Mouse (Mus musculus): ENCODE data around the gene Tef.

Tef gene

DNA sequence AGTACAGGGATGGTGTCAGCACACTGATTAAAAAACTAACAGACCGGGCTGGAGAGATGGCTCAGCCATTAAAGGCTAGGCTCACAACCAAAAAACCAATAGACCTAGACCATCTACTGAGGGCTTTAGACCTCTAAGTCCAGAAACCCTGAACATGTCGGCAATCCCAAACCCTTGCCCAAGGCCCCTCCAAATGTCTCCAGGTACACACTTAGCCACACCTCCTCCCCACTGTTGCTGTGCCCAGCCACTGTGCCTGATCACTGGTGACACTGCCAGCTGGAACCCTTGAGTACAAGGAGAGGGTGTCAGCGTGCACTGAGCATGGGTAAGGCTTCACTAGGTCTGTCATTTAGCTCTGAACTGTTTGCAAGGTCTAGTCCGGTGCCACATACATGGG is 3.8 kb upstream of the Tef start:
- DNase-seq (ENCODE audit: low read depth, low spot score) = no peak

DNA sequence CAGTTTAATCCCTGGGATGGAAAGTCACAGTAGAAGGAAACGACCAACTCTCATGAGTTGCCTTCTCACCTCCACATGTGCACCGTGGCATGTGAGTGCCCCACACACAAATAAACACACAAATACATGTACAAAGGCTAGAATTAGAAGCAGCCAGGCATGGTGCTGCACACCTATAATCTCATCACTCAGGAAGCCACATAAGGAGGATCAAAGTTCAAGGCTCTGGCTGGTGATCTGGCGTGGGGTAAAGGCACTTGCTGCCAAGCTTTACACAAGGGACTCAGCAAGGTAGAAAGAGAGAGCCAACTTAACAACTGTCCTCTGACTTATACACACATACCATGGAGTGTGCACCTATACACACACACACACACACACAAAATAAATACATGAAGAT is 1.8 kb upstream of the Tef start:
- DNase-seq (ENCODE audit: low read depth, low spot score) = no peak

DNA sequence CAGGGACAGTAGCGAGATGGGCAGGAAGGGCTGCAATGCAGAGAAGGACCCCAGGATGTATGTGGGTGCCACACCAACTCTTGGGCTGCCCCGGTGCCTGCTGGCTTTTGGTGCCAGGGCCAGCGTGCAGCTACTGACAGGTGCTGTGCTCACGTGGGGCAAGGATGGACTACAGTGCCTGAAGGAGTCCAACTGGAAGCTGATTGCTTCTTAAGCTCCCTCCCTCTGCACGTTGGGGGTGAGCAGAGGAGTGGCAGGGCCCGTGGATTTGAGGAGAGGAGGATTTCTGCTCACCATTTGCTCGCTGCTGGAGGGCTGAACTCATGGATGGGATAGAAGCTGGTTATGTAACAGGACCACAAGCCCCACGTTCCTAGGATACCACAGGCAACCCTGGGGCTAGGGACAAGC is 725 bp downstream of the Tef start:
- DNase-seq (ENCODE audit: low read depth, low spot score) = no peak

DNA sequence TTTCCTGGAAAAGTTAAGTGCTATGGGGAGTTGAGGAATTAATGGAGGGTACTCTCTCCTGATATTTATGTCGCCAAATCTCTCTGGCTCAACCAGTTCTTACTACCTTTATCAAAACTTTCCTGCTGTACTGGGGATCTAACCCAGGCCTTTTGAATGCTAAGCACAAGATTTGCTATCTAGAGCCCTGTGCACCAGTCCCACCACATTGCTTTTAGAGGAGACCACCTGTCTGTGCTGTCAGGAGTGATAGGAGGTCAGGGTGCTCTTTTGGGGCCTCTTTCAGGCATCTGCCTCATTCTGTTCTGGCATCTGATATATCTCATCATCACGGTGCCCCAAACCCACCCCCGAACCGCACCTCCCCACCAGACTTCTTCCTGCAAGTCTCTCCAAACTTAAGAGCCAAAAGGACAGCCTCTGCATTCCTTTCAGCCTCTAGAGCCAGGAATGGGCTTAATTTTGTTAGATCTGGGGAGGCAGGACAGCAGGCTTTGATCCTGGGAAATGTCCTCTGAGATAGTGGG is 1.3 kb downstream of the Tef start:
- no peak for DNase-seq (ENCODE audit: low read depth, low spot score)

DNA sequence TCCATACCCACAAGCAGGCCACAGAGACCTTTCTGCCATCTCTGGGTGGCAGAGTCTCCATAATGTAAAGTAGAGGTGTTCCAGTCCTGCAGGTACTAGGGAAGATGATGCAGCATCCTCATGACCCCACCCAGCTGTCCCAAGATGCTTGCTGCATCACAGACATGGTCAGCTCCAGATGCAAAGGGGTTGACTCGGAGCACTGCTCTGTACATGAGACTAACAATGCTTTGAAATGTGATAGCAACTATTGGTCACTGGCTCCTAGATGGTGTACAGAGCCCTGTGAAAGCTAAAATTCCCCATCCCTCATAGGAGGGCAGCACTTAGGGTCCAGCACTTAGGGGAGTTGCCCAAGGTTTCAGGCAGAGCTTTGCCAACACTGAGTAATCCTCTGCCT is 2.0 kb downstream of the Tef start:
- DNase-seq (ENCODE audit: low read depth, low spot score) = no peak

GRCm38 (mm10) chr15:81804883-81805282 is 2.7 kb downstream of the Tef start:
- DNase-seq (ENCODE audit: low read depth, low spot score) = no peak

DNA sequence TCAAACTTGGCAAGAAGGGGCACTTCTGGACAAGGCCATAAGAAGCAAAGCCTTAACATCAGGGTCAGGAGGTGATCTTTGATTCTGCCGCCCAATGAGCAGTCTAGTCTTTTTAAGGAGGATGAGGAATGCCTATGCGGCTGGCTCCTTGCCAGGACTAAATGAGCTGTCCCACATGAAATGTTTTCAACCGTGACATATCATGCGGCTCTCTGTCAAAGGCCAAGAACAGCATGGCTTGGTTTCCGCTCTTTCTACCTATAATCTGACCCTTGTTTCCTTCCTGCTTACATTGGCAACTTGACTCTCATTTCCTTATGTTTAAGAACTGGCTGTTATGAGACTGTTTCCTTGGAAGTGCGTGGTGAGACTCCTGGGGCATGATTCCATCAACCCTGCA is 3.4 kb downstream of the Tef start:
- DNase-seq (ENCODE audit: low read depth, low spot score) = no peak

DNA sequence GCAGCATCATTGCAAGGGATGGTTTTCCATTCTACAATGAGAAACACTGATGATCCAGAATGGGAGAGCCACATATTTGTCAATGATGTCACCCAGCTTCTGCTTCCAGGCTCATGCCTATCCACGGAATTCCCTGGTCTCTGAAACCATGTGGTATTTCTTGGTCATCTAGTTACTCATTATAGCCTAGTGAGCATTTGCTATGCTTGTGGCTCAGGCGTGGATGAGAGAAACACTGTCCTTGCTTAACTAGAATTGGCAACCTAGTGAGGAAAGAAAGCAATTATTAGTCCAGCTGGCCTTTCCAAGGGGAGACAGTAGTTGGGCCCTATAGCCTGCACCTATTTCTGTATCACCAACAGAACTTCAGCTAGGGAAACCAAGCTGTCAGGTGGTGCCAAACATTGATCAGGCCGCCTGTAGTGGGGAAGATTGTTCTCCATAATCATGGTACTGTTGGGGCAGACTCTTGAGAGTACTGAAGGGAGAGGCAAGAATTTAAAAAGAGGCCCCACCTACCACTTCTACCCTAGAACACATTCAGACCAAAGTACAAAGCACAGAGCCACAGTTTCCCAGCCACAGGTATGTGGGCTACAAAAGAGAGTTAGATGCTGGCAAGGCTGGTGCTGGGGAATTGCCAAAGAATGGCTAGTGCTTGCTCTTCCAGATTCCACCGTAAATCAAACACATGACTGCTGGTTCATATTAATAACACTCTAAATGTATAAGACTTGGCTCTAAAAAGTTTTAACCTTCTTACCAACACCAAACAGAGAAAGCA is 4.6 kb downstream of the Tef start:
- no peak for DNase-seq (ENCODE audit: low read depth, low spot score)

DNA sequence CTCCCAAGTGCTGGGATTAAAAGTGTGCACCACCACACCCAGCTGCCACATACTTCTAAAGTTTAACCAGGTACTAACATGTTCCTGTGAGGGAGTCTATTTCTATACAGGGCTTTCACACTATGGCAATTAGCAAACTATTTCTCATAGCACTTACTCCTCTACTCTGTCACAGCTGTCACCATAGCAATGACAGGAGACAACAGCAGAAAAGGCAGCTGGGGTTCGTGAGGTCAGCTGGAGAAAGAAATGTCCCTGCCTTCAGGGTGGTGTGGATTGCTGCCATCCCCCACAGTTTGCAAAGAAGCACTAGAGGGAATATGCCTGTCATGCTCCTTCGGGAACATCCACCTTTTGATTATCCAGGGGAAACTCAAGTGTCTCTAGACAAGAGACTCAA is 6.6 kb downstream of the Tef start:
- no peak for DNase-seq (ENCODE audit: low read depth, low spot score)

DNA sequence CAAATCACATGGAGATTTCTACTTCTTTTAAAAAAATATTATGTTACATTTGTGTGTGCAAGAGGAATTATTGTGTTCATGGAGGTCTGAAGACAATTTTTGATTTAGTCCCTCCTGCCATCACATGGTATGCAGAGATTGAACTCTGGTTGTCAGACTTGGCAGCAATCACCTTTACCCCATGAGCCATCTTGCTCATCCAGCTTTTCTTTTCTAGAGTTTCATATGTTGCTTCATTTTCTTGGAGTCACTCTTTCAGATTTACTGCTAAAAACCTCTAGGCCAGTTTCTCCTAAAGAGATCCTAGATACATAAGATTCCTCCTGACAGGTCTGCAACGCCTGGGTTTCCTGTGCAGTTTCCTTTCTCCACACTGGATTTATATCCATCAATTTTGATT is 7.3 kb downstream of the Tef start:
- DNase-seq (ENCODE audit: low read depth, low spot score) = no peak

DNA sequence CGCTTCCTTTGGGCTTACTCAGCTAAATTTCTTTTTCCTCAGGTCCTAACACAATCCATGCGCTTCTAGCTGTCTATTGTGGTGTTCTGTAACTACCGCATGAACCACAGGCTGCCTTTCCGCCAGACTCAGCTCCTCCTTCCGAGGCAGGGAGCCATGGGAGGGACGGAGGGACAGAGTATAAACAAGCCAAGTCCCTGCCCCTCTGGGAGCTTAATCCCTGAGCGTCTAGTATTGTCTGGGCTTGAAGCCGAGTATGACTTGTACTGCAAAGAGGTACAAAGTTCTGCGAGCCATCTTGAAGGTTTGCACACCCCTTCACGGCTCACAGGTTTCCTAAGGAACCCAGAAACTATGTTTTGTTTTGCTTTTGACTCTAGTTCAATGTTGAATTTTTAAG is 7.9 kb downstream of the Tef start:
- no peak for DNase-seq (ENCODE audit: low read depth, low spot score)

DNA sequence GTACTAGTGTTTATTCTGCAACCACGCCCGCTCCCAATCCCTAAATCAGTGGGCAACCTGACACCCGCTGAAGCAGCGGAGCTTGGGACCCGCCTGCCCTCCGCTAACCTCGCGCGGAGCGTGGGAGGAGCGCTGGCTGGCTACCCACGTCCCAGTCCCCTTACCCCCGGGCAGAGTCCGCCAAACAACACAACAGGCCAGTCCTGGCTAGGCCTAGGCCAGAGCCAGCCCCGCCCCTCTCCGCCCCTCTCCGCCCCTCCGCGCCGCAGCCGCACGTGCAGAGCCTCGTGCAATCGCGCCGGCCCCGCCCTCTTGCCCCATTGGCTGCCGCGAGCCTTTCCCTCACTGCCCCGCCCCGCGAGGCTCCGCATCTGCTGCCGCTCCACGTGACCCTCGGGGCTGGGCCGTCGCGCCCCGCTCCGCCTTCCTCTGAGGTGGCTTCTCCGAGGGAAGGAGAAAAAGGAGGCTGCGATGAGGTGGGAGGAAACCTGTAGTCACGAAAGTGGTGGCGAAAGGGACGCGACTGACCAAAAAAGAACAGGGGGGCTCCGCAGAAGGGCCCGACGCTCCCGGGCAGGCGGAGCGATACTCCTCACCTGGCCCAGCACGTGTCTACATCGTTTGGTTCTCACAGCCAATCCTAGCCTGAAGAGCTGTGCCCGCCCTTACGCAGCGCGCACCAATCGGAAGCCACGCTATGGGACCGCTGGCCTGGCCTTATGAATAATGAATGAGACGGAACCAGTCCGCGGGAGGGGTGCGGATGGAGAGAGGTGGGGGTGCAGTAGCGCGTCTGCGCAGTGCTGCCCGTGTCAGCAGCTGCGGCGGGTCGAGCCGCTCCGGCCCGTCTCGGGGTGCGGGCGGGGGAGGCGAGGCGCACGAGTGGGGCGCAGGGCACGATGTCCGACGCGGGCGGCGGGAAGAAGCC is 8.7 kb downstream of the Tef start:
- DNase-seq (ENCODE audit: low read depth, low spot score) = peak; percentile 99

- DNase-seq (ENCODE audit: low read depth, low spot score) = no peak
These were observed 9.4 kb downstream of the Tef start for GRCm38 (mm10) chr15:81811599-81811996.

DNA sequence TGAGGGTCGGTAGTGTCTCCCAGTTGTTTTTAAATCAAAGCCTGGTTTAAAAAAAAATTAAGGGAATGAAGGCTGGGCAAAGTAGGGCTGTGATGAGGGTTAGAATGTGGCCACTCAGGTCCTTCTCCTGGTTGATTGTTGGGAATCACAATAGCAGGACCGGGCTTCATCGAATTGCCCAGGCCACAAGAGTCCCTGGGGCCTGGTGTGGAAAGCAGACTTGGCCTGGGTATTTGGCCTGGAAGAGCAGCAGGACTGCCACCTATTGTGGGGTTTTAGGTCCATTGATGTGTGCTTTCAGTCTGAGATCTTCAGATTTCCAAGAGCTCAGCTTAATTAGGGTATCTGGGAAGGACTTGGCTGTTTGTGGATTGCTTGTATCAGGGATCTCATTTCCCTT is 10.1 kb downstream of the Tef start:
- no peak for DNase-seq (ENCODE audit: low read depth, low spot score)

GRCm38 (mm10) chr15:81812696-81813631 is 10.7 kb downstream of the Tef start:
- no peak for DNase-seq (ENCODE audit: low read depth, low spot score)

DNA sequence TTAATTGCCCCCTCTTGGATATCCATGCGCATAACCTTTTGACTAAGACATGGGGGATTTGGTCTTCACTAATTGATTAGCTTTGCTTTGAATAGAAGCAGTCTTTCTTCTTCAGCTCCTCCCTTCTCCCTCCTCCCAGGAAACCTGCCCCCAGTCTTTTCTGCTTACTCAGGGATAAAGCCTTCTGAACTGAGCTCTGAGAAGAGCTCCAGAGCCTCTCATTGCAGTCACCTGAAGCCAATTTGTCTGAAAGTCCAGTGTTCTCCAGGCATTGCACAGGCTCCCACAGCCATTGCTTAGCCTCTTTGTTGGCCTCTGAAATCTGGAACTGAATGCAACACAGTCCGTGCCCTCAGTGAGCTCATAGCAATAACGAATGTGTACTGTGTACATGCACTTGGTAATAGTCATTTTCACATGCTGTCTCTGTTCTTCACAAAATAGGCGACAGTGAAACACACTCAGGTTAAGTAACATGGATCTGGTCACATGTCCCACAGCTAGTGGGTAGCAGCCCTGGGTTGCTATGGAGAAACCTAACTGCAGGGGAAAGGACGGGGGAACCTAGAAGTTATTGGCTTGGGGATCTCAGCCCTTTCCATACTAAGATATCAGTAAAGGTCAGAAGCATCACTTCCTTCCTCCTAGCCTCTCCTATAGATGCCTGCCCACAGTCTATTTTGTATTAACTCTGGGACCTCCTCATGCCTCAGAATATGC is 11.9 kb downstream of the Tef start:
- no peak for DNase-seq (ENCODE audit: low read depth, low spot score)

DNA sequence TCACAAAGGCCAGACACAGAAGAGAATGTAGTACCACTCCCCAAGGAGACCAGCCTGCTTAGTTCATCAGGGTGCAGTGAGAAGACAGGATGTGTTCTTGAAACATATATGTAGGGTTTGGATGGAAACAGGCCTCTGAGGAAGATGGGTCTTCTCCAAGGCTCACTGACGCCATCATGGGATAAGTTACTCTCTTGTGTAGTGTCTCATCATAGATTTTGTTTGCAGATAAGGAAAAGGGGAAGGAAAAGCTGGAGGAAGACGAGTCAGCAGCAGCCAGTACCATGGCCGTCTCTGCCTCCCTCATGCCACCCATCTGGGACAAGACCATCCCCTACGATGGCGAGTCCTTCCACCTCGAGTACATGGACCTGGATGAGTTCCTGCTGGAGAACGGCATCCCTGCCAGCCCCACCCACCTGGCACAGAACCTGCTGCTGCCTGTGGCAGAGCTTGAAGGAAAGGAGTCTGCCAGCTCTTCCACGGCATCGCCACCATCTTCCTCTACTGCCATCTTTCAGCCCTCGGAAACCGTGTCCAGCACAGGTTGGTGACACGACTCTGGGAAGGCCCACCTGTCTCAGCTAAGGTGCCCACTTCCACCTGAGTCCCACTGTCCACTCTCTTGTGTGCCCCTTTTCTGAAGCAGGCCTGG is 12.6 kb downstream of the Tef start:
- no peak for DNase-seq (ENCODE audit: low read depth, low spot score)

DNA sequence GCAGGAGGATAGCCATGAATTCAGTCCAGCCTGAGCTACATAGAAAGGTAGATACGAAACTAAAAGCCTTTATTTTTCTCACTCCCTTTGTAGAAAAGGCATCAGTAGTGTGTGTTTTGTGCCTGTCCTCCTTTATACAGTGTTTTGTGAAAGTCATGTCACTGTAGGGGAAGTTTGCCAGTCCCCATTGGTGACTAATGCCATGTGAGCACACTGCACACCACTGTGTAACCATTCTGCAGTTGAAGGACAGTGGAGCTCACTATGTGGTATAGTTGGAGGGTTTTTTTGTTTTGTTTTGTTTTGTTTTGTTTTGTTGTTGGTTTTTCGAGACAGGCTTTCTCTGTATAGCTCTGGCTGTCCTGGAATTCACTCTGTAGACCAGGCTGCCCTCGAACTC is 16.2 kb downstream of the Tef start:
- DNase-seq (ENCODE audit: low read depth, low spot score) = no peak

DNA sequence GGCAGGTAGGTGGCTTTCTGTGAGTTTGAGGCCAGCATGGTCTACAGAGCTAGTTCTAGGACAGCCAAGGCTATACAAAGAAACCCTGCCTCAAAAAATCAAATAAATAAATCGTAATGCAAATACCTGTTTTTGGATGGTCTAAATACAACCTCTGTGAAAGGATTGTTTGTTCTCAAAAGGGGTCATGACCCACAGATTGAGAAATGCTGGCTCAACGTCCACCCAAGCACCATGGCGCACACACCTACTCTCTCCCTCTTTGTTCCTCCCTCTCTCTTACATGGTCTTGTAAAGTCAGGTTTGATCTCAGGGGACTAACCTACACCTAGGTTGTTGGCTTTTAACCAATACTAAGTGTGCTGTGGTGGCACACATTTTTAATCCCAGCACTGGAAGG is 20.4 kb downstream of the Tef start:
- no peak for DNase-seq (ENCODE audit: low read depth, low spot score)

DNA sequence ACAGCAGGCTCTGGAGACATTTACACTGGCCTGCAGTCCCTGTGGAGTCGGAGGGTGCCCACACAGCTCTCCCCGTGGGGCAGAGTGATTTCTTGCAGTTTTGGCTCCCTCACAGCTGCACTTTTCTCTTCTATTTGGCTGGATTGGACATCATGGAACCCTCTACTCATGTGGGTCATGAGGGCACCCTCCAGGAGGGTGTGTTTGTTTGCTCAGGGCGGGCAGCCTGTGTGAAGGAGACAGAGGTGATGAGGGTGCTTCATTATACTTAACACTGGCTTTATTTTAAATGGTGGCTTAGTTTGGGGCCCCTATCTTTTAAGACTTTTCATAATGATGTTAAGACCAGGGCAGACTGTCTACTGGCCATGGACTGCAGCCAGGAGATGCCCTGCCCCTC is 22.6 kb downstream of the Tef start:
- no peak for DNase-seq (ENCODE audit: low read depth, low spot score)

Measured in A20 (cell line).